Mouse (Mus musculus): ENCODE results near the gene Arrdc5.

Gene Arrdc5

DNA sequence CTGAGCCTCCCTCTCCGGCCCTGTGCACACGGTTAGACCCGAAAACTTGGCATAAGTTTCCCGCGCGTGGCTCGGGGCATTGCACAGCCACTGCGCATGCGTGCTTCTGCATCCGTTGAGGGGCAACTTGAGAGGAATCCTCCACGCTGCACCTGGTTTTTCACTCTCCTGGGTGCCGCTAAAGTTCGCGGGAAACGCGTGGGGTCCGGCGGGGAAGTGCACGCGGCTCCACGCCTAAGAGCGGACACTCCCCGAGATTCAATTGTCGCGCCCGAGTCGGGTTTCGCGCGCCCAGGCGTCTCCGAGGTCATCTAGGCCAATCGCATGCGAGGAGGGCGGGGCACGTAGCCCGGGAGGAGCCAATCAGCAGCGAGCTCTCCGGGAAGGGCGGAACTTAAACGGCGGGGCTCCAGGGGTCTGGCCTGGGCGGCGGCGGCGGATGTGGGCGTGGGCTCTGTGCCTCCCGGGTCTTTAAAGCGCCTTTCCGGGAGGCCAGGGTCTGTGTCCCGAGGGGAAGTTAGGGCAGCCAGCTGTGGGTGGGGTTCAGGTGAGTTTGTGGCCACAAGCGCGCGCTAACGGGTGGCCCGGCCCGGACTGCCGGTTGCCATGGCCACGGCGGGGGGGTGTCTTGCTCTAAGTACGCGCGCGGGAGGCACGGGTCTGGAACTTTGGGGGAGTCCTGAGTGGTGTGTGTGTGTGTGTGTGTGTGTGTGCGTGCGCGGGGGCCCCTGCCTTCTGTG is 3.9 kb upstream of the Arrdc5 start:
- DNase-seq (ENCODE audit: low spot score in 2 of 2) = peak; percentile 86 to 89

DNA sequence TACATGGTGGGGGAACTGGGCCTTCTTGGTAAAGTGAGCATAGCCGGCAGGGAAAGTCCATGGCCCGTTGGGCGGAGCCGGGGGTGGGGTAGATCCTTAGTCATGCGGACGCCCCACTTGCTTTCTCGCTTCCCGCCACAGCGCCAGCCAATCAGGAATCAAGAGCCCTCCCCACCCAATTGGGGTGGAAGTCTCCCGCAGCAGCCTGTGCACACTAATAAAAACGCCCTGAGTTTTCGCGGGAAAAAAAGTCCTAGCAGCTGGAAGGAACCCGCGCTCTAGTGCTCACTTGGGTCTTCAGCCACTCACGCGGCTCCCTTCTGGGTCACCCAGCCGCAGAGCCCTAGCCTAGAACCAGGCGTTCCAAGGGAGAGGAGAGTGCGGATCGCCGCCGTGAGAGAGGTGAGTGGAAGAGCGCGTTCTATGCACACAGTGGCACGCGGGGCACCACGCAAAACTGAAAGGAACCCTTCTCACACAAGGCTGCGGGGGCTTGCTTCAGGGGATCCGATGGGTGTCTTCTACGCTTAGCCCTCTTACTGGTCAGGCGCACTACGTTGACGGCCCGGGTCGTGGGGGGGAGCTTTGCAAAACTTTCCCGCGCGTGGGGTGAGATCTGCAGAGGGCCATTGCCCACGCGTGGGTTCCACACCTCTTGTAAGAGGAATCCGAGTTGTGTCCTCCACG is 3.2 kb upstream of the Arrdc5 start, which contains the start of gene Uhrf1:
TSS of gene Uhrf1 (plus strand) at position 162 of the 687 bp plus-strand sequence.
- DNase-seq (ENCODE audit: low spot score in 2 of 2) = no peak

GRCm38 (mm10) chr17:56302363-56302996 is 2.4 kb upstream of the Arrdc5 start:
- no peak for DNase-seq (ENCODE audit: low spot score in 2 of 2)

DNA sequence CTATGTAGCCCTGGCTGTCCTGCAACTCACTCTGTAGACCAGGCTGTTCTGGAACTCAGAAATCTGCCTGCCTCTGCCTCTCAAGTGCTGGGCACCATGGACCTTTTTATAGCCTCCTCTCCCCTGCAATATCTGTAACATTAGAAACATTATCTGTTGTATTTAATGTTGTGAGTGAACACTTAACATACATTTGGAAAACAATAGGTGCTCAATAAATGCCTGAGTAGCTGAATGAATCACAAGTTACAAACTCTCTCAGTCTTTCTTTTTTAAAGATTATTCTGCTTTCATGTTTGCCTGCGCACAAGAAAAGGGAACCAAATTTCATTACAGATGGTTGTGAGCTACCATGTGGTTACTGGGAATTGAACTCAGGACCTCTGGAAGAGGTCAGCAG is 1.8 kb downstream of the Arrdc5 start:
- no peak for DNase-seq (ENCODE audit: low spot score in 2 of 2)

GRCm38 (mm10) chr17:56296201-56296600 is 3.9 kb downstream of the Arrdc5 start:
- no peak for DNase-seq (ENCODE audit: low spot score in 2 of 2)

- peak in 1 of 2 experiments; percentile 49 for DNase-seq (ENCODE audit: low spot score in 2 of 2)
These were observed 5.8 kb downstream of the Arrdc5 start for GRCm38 (mm10) chr17:56294241-56294640.

GRCm38 (mm10) chr17:56293291-56293690 is 6.8 kb downstream of the Arrdc5 start:
- DNase-seq (ENCODE audit: low spot score in 2 of 2) = no peak

GRCm38 (mm10) chr17:56292531-56293222 is 7.4 kb downstream of the Arrdc5 start, which contains the start of gene Plin3:
Plin3 (minus strand) TSS chr17:56292873.
- no peak for DNase-seq (ENCODE audit: low spot score in 2 of 2)

DNA sequence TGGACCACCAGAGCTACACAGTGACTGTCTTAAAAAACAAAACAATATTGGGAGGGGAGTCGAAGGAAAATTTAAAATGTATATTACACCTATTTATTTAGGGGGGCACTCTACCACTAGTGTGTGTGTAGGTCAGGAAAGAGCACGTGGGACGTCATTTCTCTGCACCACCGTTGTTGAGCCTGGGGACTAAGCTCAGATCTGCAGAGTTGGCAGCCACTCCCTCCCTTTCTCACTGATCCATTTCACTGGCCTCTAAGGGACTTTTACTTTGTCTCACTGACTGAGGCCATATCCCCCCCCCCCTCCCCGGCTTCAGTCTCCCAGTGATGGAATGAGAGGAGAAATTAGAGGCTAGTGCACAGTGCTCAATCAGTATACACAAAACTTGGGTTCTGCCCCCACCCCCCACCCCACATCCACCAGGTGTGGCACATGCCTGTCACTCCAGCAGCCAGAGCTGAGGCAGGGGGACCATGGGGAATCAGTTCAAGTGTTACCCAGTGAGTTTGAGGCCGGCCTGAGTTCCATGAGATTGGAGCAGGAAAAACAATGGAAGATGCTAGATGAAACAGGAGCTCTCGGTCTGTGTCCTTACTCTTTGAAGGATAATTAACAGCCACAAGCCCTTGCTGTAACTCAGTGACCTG is 8.1 kb downstream of the Arrdc5 start:
- no peak for DNase-seq (ENCODE audit: low spot score in 2 of 2)

DNA sequence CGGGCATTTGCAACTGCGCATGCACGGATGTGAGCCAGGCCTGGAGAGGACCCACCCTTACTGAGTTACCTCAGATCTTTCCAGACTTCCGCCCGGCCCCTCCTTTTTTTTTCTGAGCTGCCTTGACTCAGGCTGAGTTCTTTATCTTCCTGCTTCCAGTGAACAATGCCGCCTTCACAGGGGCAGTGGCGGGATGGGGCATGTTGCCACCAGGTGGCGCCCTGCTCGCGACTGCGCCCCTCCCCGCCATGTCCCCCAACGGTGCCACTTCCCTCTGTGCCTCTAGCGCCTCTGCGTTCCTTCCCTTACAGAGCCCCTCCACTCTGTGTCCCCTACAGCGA is 8.9 kb downstream of the Arrdc5 start:
- DNase-seq (ENCODE audit: low spot score in 2 of 2) = peak in 1 of 2 experiments; percentile 59

- DNase-seq (ENCODE audit: low spot score in 2 of 2) = peak in 1 of 2 experiments; percentile 64
These were observed 9.5 kb downstream of the Arrdc5 start for GRCm38 (mm10) chr17:56290388-56291170.

- DNase-seq (ENCODE audit: low spot score in 2 of 2) = no peak
These were observed 10.4 kb downstream of the Arrdc5 start for GRCm38 (mm10) chr17:56289371-56290331.

GRCm38 (mm10) chr17:56288866-56289265 is 11.2 kb downstream of the Arrdc5 start:
- DNase-seq (ENCODE audit: low spot score in 2 of 2) = no peak

DNA sequence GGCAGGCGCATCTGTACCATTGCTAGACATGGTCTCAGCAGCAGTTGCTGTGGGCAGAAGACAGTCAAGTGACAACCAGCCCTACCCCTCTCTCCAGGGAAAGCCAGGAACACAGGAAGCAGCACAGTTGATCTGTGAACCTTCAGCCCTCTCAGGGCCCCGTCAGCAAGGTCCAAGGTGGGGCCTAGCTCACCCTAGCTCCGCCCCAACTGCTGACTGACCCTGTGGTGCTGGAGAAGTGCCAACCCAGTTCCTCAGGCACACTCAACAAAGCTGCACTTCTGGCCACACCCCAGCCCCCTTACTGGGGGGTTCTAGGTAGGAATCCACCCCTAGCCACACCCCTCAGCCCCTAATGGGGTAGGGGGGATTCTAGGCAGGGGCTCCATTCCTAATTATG is 12.3 kb downstream of the Arrdc5 start:
- no peak for DNase-seq (ENCODE audit: low spot score in 2 of 2)

GRCm38 (mm10) chr17:56285995-56286394 is 14.1 kb downstream of the Arrdc5 start:
- DNase-seq (ENCODE audit: low spot score in 2 of 2) = no peak

- DNase-seq (ENCODE audit: low spot score in 2 of 2) = peak in 1 of 2 experiments; percentile 66
These were observed 16.8 kb downstream of the Arrdc5 start for GRCm38 (mm10) chr17:56283316-56283715.

DNA sequence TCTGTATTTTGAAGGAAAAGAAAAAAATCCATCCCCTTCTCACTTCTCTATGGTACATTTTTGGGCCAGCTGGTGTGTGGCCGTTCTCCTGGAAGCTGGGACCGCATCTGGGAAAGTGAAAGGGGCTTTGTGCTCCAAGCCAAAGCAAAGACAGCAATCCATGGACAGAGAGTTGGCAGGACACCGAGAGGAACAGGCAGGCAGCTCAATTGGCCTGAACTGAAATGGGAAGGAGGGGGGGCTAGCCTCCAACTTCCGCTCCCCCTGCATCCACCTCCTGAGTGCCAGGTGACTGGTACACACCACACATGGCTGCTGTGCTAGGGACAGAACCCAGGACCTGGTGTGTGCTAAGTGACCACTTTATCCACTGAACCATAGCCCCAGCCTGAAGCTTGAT is 17.3 kb downstream of the Arrdc5 start:
- DNase-seq (ENCODE audit: low spot score in 2 of 2) = no peak

DNA sequence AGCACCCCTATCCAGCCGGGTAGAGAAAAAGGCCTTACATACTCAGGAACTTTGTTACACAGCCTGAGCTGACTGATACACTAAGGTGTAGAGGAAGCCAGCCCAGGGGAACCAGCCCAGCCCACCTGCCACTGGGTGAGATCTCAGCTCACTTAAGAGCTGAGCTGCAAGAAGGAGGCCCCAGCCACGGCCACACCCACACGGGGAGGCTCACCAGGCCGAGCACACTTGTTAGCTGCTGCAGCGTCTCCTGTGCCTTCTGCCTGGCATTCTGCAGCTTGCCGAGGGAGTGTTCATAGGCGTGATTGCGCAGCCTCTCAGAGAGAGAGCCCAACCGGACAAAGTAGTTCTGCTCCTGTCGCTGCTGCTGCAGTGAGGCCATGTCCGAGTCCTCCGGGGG is 18.9 kb downstream of the Arrdc5 start:
- DNase-seq (ENCODE audit: low spot score in 2 of 2) = no peak

DNA sequence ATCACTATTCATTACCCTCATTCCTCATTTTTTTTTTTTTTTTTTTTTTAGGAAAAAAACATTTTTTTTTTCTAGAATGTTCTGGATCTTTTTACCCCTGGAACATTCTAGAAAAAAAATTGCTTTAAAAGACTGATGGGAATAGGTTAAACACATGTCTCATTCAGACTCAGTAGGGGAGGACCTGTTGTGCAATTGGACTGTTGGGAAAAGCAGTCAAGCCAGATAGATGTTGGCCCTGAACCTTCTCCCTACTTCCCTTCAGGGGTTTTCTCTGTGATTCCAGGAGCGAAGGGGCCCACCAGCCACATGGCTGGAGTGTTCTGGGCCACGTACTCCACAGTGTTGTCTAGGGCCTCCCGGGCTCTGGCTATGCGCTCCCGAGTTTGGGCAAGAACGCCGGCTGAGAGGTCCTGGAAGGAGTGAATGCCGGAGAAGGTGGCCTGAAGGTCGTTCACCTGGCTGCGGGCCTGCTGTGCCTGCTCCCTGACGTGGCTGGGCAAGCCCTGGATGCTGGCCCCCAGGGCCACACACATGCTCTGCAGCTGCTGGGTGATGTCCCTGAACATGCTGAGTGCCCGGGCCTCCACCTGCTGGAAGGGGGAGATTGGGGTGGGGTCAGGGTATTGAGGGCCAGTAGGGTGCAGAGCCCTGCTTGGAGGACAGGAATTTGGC is 20.5 kb downstream of the Arrdc5 start:
- DNase-seq (ENCODE audit: low spot score in 2 of 2) = no peak

Data from frontal cortex, postnatal 36 days (tissue).